8 mouse cellular contexts compared by ENCODE assay signal in genomic region chrX:74312540-74313464, GRCm38 (mm10). TPM values are rescaled to one million over a fixed set of nuclear protein-coding genes. Genes with fewer than 3 reads are reported as not detected.
A peak's percentile ranks its signal among the peaks of the same experiment; 100 is the strongest.
DNase-seq lines count a peak whose midpoint lies in the region; ATAC-seq and TF ChIP-seq lines count a peak whose summit lies in the region.

Gene Fam50a, plus strand, starts transcription at chrX:74313033.

- DNase-seq in MEL (ENCODE audit: low read depth, low spot score): peak; percentile 92
- DNase-seq in cerebellum, adult 18-20 months: peak; percentile 87 to 93
- DNase-seq in heart, postnatal 25 days (ENCODE audit: low spot score): peak; percentile 80
- DNase-seq in layer of hippocampus, adult 2 months (ENCODE audit: low spot score in 2 of 2): peak; percentile 82 to 91
- DNase-seq in lung, adult 2 months: peak; percentile 81
- peak; percentile 86 for DNase-seq in testis, postnatal 10 days (ENCODE audit: low spot score)

- intact Hi-C loops in heart, postnatal 25 days (cut with DNase I): loop anchor here (5.0 kb wide), 1 partner anchor 54 kb away; no protein-coding TSS in a partner anchor

- H3K4me3 ChIP-seq in MEL (ENCODE audit: control insufficient read depth in 1 of 2, insufficient read depth in 1 of 2, low read depth in 2 of 2, low read length in 2 of 2): peak within 1 kb of the TSS; percentile 80 to 87
- H3K4me3 ChIP-seq in forebrain, embryonic 16.5 days (replicated peaks; ENCODE audit: low read length): peak within 1 kb of the TSS; percentile 69
- H3K4me3 ChIP-seq in layer of hippocampus, adult 2 months: peak within 1 kb of the TSS; percentile 71
- H3K4me3 ChIP-seq in lung, adult 2 months (replicated peaks; ENCODE audit: extremely low read depth, low read depth, low read length): peak within 1 kb of the TSS; percentile 93
- peak within 1 kb of the TSS; percentile 60 for H3K4me3 ChIP-seq in neural tube, embryonic 15.5 days (replicated peaks)

- TF ChIP-seq RAD21 in MEL (IDR thresholded peaks at IDR 0.05; ENCODE audit: low read depth, low read length): no peak

- 20% methylated on average over 50 of the region's 59 CpGs for WGBS in forebrain, embryonic 16.5 days
- WGBS in lung, adult 2 months: 29% methylated on average over 59 of the region's 59 CpGs
- 24% methylated on average over 54 of the region's 59 CpGs for WGBS in neural tube, embryonic 15.5 days

- peak within 1 kb of the TSS; percentile 70 for H3K27ac ChIP-seq in MEL (ENCODE audit: control insufficient read depth, low read depth, low read length)
- H3K27ac ChIP-seq in forebrain, embryonic 16.5 days (ENCODE audit: low read length): peak within 1 kb of the TSS; percentile 88
- peak within 1 kb of the TSS; percentile 91 for H3K27ac ChIP-seq in layer of hippocampus, adult 2 months
- H3K27ac ChIP-seq in neural tube, embryonic 15.5 days (replicated peaks): peak within 1 kb of the TSS; percentile 89

- no peak for TF ChIP-seq CTCF in MEL (IDR thresholded peaks at IDR 0.05 in 2 of 3, conservative IDR thresholded peaks at IDR 0.05 in 1 of 3; ENCODE audit: control insufficient read depth in 1 of 3, insufficient read depth in 1 of 3, low read depth in 2 of 3, low read length in 3 of 3, poor library complexity in 1 of 3, severe bottlenecking in 1 of 3)
- TF ChIP-seq CTCF in layer of hippocampus, adult 2 months (conservative IDR thresholded peaks at IDR 0.05): no peak
- no peak for TF ChIP-seq CTCF in lung, adult 2 months (IDR thresholded peaks at IDR 0.05; ENCODE audit: insufficient read depth, low read length)

- H3K9me3 ChIP-seq in MEL (replicated peaks; ENCODE audit: insufficient read depth, low read length): no peaks in the 10 kb centered on the region
- no peaks in the 10 kb centered on the region for H3K9me3 ChIP-seq in forebrain, embryonic 16.5 days (ENCODE audit: control insufficient read depth, low read length)
- no peaks in the 10 kb centered on the region for H3K9me3 ChIP-seq in neural tube, embryonic 15.5 days (replicated peaks)

- peak within 1 kb of the TSS; percentile 96 for H3K9ac ChIP-seq in MEL (ENCODE audit: control insufficient read depth, low read depth, low read length, poor library complexity, severe bottlenecking)
- peak within 1 kb of the TSS; percentile 68 for H3K9ac ChIP-seq in forebrain, embryonic 16.5 days (replicated peaks; ENCODE audit: low read depth, low read length)
- H3K9ac ChIP-seq in neural tube, embryonic 15.5 days (replicated peaks): peak within 1 kb of the TSS; percentile 75

- peak; percentile 97 for ATAC-seq in forebrain, embryonic 16.5 days
- ATAC-seq in neural tube, embryonic 15.5 days (ENCODE audit: low FRiP score): peak; percentile 98

- H3K27me3 ChIP-seq in MEL (ENCODE audit: control insufficient read depth in 1 of 2, insufficient read depth in 2 of 2, low read length in 2 of 2): no peaks in the 10 kb centered on the region
- H3K27me3 ChIP-seq in forebrain, embryonic 16.5 days (replicated peaks; ENCODE audit: control insufficient read depth, insufficient read depth, low read length): no peaks in the 10 kb centered on the region
- no peaks in the 10 kb centered on the region for H3K27me3 ChIP-seq in neural tube, embryonic 15.5 days (replicated peaks)

- H3K79me2 ChIP-seq in MEL (ENCODE audit: control insufficient read depth, insufficient read depth, low read length, poor library complexity): peaks cover 8% of the 10 kb centered on the region

- no peaks in the 10 kb centered on the region; a peak in 1 of 4 replicates for H3K4me1 ChIP-seq in MEL (ENCODE audit: control insufficient read depth in 1 of 2, insufficient read depth in 2 of 2, low read length in 2 of 2)
- peaks cover 5% of the 10 kb centered on the region for H3K4me1 ChIP-seq in forebrain, embryonic 16.5 days (replicated peaks; ENCODE audit: control insufficient read depth, insufficient read depth, low read length)
- H3K4me1 ChIP-seq in lung, adult 2 months (ENCODE audit: control insufficient read depth, insufficient read depth, low read length): no peaks in the 10 kb centered on the region; the same call in 1 of the 2 replicates
- H3K4me1 ChIP-seq in neural tube, embryonic 15.5 days: peaks cover 33% of the 10 kb centered on the region

- no peak for TF ChIP-seq EP300 in MEL (IDR thresholded peaks at IDR 0.05; ENCODE audit: low read depth in 1 of 2, low read length in 2 of 2)

- peak within 1 kb of the TSS; percentile 70 for H3K4me2 ChIP-seq in forebrain, embryonic 16.5 days (ENCODE audit: low read length)
- H3K4me2 ChIP-seq in neural tube, embryonic 15.5 days: peak within 1 kb of the TSS; percentile 67

- peak; percentile 62 to 66; a peak in 3 of 4 replicates for TF ChIP-seq POLR2A in MEL (IDR thresholded peaks at IDR 0.05; ENCODE audit: control insufficient read depth in 1 of 2, insufficient read depth in 1 of 2, low read depth in 1 of 2, low read length in 2 of 2, poor library complexity in 1 of 2)
- TF ChIP-seq POLR2A in lung, adult 2 months (IDR thresholded peaks at IDR 0.05; ENCODE audit: borderline replicate concordance, extremely low read depth, low read depth, low read length): peak; percentile 79; the same call in 1 of the 2 replicates

- no peaks in the 10 kb centered on the region; a peak in 2 of 4 replicates for H3K36me3 ChIP-seq in MEL (ENCODE audit: control insufficient read depth in 1 of 2, insufficient read depth in 2 of 2, low read length in 2 of 2)
- H3K36me3 ChIP-seq in forebrain, embryonic 16.5 days (ENCODE audit: control insufficient read depth, insufficient read depth): peaks cover 2% of the 10 kb centered on the region; the same call in 1 of the 2 replicates
- H3K36me3 ChIP-seq in neural tube, embryonic 15.5 days: peaks cover 21% of the 10 kb centered on the region

TF ChIP-seq in MEL, 35 proteins besides CTCF, POLR2A, EP300 and RAD21:
- TF ChIP-seq MYB (IDR thresholded peaks at IDR 0.05; ENCODE audit: low read depth, low read length): no peak
- TF ChIP-seq MYC (IDR thresholded peaks at IDR 0.05; ENCODE audit: low read depth, low read length): no peak
- TF ChIP-seq BHLHE40 (IDR thresholded peaks at IDR 0.05; ENCODE audit: borderline replicate concordance, low read depth, low read length): peak; percentile 81
- no peak for TF ChIP-seq CHD1 (IDR thresholded peaks at IDR 0.05; ENCODE audit: low read depth, low read length)
- TF ChIP-seq CHD2 (IDR thresholded peaks at IDR 0.05; ENCODE audit: low read length): no peak
- peak; percentile 73 for TF ChIP-seq HCFC1 (IDR thresholded peaks at IDR 0.05; ENCODE audit: low read depth, low read length)
- no peak for TF ChIP-seq E2F4 (IDR thresholded peaks at IDR 0.05; ENCODE audit: borderline replicate concordance, low read depth, low read length)
- TF ChIP-seq TAL1 (IDR thresholded peaks at IDR 0.05; ENCODE audit: low read length): no peak
- TF ChIP-seq UBTF (IDR thresholded peaks at IDR 0.05; ENCODE audit: borderline replicate concordance, insufficient read depth, low read depth, low read length): no peak
- no peak; the same call in 1 of the 2 replicates for TF ChIP-seq KAT2A (conservative IDR thresholded peaks at IDR 0.05; ENCODE audit: low read depth, low read length)
- no peak for TF ChIP-seq MEF2A (IDR thresholded peaks at IDR 0.05; ENCODE audit: extremely low read depth, insufficient replicate concordance, low read depth, low read length, poor library complexity, severe bottlenecking)
- TF ChIP-seq ETS1 (IDR thresholded peaks at IDR 0.05; ENCODE audit: low read depth, low read length): peak; percentile 74
- peak; percentile 92 for TF ChIP-seq MAX (IDR thresholded peaks at IDR 0.05; ENCODE audit: low read length)
- peak; percentile 95 for TF ChIP-seq USF1 (IDR thresholded peaks at IDR 0.05; ENCODE audit: low read depth, low read length)
- no peak for TF ChIP-seq JUND (IDR thresholded peaks at IDR 0.05; ENCODE audit: low read depth, low read length)
- peak; percentile 66; the same call in 1 of the 2 replicates for TF ChIP-seq SIN3A (IDR thresholded peaks at IDR 0.05; ENCODE audit: low read length)
- no peak for TF ChIP-seq ZNF384 (IDR thresholded peaks at IDR 0.05; ENCODE audit: low read depth, low read length)
- no peak for TF ChIP-seq NRF1 (IDR thresholded peaks at IDR 0.05; ENCODE audit: insufficient read depth, low read depth, low read length, poor library complexity, severe bottlenecking)
- 0 out of 2 replicates have a peak, but pooled peaks have one; percentile 49 for TF ChIP-seq MXI1 (IDR thresholded peaks at IDR 0.05; ENCODE audit: low read depth, low read length)
- no peak for TF ChIP-seq MAZ (IDR thresholded peaks at IDR 0.05; ENCODE audit: low read depth, low read length)
- TF ChIP-seq POLR2AphosphoS2 (IDR thresholded peaks at IDR 0.05; ENCODE audit: low read length): peak; percentile 81
- TF ChIP-seq ZKSCAN1 (IDR thresholded peaks at IDR 0.05; ENCODE audit: low read depth, low read length): no peak
- no peak for TF ChIP-seq ELF1 (IDR thresholded peaks at IDR 0.05; ENCODE audit: low read depth, low read length)
- peak; percentile 30 to 78; a peak in 2 of 4 replicates for TF ChIP-seq USF2 (IDR thresholded peaks at IDR 0.05; ENCODE audit: borderline replicate concordance in 1 of 2, insufficient read depth in 1 of 2, low read depth in 1 of 2, low read length in 2 of 2)
- no peak for TF ChIP-seq GABPA (IDR thresholded peaks at IDR 0.05; ENCODE audit: low read depth, low read length)
- no peak for TF ChIP-seq GATA1 (IDR thresholded peaks at IDR 0.05; ENCODE audit: low read depth, low read length)
- peak; percentile 44 for TF ChIP-seq NELFE (IDR thresholded peaks at IDR 0.05; ENCODE audit: low read depth, low read length)
- TF ChIP-seq ZMIZ1 (IDR thresholded peaks at IDR 0.05; ENCODE audit: low read depth, low read length): peak; percentile 37; the same call in 1 of the 2 replicates
- no peak for TF ChIP-seq POLR2AphosphoS5 (IDR thresholded peaks at IDR 0.05; ENCODE audit: borderline replicate concordance, low read depth, low read length)

RNA-seq across cellular contexts. Expression of gene Fam50a, which starts in this region (rescaled TPM):
- 43.6 and 46.3 TPM in 2 replicates for total RNA-seq in MEL (2012; rRNA removed)
- polyA plus RNA-seq in MEL (2012; ENCODE audit: insufficient read depth in 1 of 2, insufficient read length in 2 of 2, low read depth in 1 of 2, low replicate concordance in 2 of 2, missing spikeins in 1 of 2): 100 to 1,000 TPM in 1 of 2 experiments, 10 to 100 TPM in 1; 64.8 to 107 TPM
- 68.2 and 68.8 TPM in 2 replicates for polyA plus RNA-seq in forebrain, embryonic 16.5 days (2015; fragmentation: Nextera tagmentation; extraction: Ambion mirVana)
- total RNA-seq in heart, postnatal 25 days (2021): 10 to 100 TPM; 23.8 to 25.7 TPM
- total RNA-seq in layer of hippocampus, adult 2 months (2021): 10 to 100 TPM; 28.1 to 33.7 TPM
- 11.1 and 12.9 TPM in 2 replicates for polyA plus RNA-seq in lung, adult 2 months (2012; rRNA removed)
- 60.0 and 62.1 TPM in 2 replicates for polyA plus RNA-seq in neural tube, embryonic 15.5 days (2015; fragmentation: Nextera tagmentation; extraction: Ambion mirVana)

Comparison
In these comparisons a context has a peak if more than half of its experiments do, and no peak if none do; other contexts are left out.
1. Peak in every context shown above with its lines: DNase-seq, ATAC-seq, H3K4me3 ChIP-seq and H3K27ac ChIP-seq.